Comparison of ENCODE assay signal across 8 mouse cellular contexts in the genomic region with DNA sequence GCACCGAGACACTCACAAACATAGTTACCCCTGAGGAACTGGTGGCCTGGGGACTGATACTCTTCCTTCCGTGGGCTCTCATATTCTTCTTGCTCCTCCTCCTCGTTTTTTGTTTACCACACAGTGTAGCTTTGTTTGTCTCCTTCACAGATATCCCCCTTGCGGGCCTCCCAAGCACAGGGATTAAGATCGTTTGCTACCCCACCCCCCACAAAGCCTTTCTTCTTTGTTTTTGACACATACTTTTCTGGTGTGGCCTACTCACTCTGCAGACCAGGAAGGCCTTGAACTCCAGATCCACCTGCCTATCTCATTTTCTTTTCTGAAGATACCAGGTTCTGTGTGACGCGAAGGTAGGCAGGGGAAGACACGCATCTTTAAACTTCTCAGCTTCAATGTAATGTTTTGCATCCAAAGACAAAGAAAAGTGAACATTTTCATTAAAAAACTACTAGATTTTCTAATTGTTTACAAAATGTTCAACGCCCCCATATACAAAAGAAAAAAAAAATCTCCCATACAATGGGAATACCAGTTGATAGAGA. TPM values are rescaled to one million over a fixed set of nuclear protein-coding genes. Genes with fewer than 3 reads are reported as not detected.
A peak's percentile ranks its signal among the peaks of the same experiment; 100 is the strongest.
DNase-seq lines count a peak whose midpoint lies in the region; ATAC-seq and TF ChIP-seq lines count a peak whose summit lies in the region.

No protein-coding gene starts in this region.

- peaks cover 33% of the 10 kb centered on the region for H3K27me3 ChIP-seq in heart, embryonic 13.5 days (replicated peaks)
- H3K27me3 ChIP-seq in E14TG2a.4 (ENCODE audit: insufficient read depth, low read length), result 0 out of 2 replicates have a peak, but pooled peaks cover 6% of the 10 kb centered on the region
- H3K27me3 ChIP-seq in forebrain, embryonic 16.5 days (replicated peaks; ENCODE audit: control insufficient read depth, insufficient read depth, low read length), result peaks cover 25% of the 10 kb centered on the region
- peaks cover 24% of the 10 kb centered on the region for H3K27me3 ChIP-seq in liver, embryonic 16.5 days (ENCODE audit: control insufficient read depth, insufficient read depth, low read depth, low read length)

- no peak for TF ChIP-seq CTCF in E14TG2a.4 (conservative IDR thresholded peaks at IDR 0.05; ENCODE audit: low read length)

- peaks cover 20% of the 10 kb centered on the region for H3K4me1 ChIP-seq in heart, embryonic 13.5 days
- H3K4me1 ChIP-seq in E14TG2a.4 (replicated peaks; ENCODE audit: low read depth, low read length), result peaks cover 75% of the 10 kb centered on the region
- H3K4me1 ChIP-seq in forebrain, embryonic 16.5 days (replicated peaks; ENCODE audit: control insufficient read depth, insufficient read depth, low read length), result peaks cover 8% of the 10 kb centered on the region; the same call in 1 of the 2 replicates
- peaks cover 24% of the 10 kb centered on the region for H3K4me1 ChIP-seq in liver, embryonic 16.5 days (ENCODE audit: control insufficient read depth, low read depth, low read length)

- H3K4me2 ChIP-seq in heart, embryonic 13.5 days, result peak overlapping the region; percentile 82
- peak overlapping the region; percentile 75 for H3K4me2 ChIP-seq in forebrain, embryonic 16.5 days (ENCODE audit: low read length)
- peak overlapping the region; percentile 81 for H3K4me2 ChIP-seq in liver, embryonic 16.5 days (ENCODE audit: low read depth, low read length)

- no peak for DNase-seq in heart, postnatal 4 days
- no peak for DNase-seq in ovary, postnatal 10 days (ENCODE audit: low spot score)
- DNase-seq in cerebellum, adult 11-12 months, result no peak

- no peak overlapping the region for H3K27ac ChIP-seq in heart, embryonic 13.5 days (replicated peaks)
- H3K27ac ChIP-seq in forebrain, embryonic 16.5 days (ENCODE audit: low read length), result no peak overlapping the region
- H3K27ac ChIP-seq in liver, embryonic 16.5 days (ENCODE audit: low read length), result no peak overlapping the region

- no peaks in the 10 kb centered on the region for H3K36me3 ChIP-seq in heart, embryonic 13.5 days
- peaks cover 8% of the 10 kb centered on the region for H3K36me3 ChIP-seq in E14TG2a.4 (ENCODE audit: insufficient read depth, low read length)
- H3K36me3 ChIP-seq in forebrain, embryonic 16.5 days (ENCODE audit: control insufficient read depth, insufficient read depth), result no peaks in the 10 kb centered on the region
- no peaks in the 10 kb centered on the region for H3K36me3 ChIP-seq in liver, embryonic 16.5 days (ENCODE audit: control insufficient read depth, insufficient read depth)

- no peak for ATAC-seq in heart, embryonic 13.5 days (ENCODE audit: extremely low read depth, insufficient number of reproducible peaks, low FRiP score, low TSS enrichment)
- ATAC-seq in forebrain, embryonic 16.5 days, result no peak
- ATAC-seq in liver, embryonic 16.5 days (ENCODE audit: low read depth), result no peak
- ATAC-seq in megakaryocyte-erythroid progenitor cell, adult 5-6 weeks (replicated peaks; ENCODE audit: low FRiP score, low TSS enrichment, poor library complexity, severe bottlenecking), result no peak

- WGBS in heart, embryonic 13.5 days, result 59% methylated on average over 9 of the region's 9 CpGs
- 38% methylated on average over 9 of the region's 9 CpGs for WGBS in forebrain, embryonic 16.5 days
- WGBS in liver, embryonic 16.5 days (ENCODE audit: insufficient replicate concordance), result 40% methylated on average over 9 of the region's 9 CpGs

- H3K9ac ChIP-seq in heart, embryonic 13.5 days, result peak overlapping the region; percentile 94; the same call in 1 of the 2 replicates
- H3K9ac ChIP-seq in forebrain, embryonic 16.5 days (replicated peaks; ENCODE audit: low read depth, low read length), result no peak overlapping the region
- H3K9ac ChIP-seq in liver, embryonic 16.5 days (ENCODE audit: low read depth, low read length), result peak overlapping the region; percentile 77; the same call in 1 of the 2 replicates

- peak overlapping the region; percentile 81 for H3K4me3 ChIP-seq in heart, embryonic 13.5 days
- H3K4me3 ChIP-seq in E14TG2a.4 (replicated peaks; ENCODE audit: low read length), result peak overlapping the region; percentile 89
- peak overlapping the region; percentile 70 for H3K4me3 ChIP-seq in forebrain, embryonic 16.5 days (replicated peaks; ENCODE audit: low read length)
- H3K4me3 ChIP-seq in liver, embryonic 16.5 days (ENCODE audit: low read depth, low read length), result peak overlapping the region; percentile 74

- no peaks in the 10 kb centered on the region for H3K9me3 ChIP-seq in heart, embryonic 13.5 days
- H3K9me3 ChIP-seq in E14TG2a.4 (ENCODE audit: low read length), result no peaks in the 10 kb centered on the region
- no peaks in the 10 kb centered on the region for H3K9me3 ChIP-seq in forebrain, embryonic 16.5 days (ENCODE audit: control insufficient read depth, low read length)
- H3K9me3 ChIP-seq in liver, embryonic 16.5 days (replicated peaks; ENCODE audit: control insufficient read depth, low read length), result no peaks in the 10 kb centered on the region

RNA-seq across cellular contexts. Expression of gene BC107364, which starts 38.5 kb away (rescaled TPM):
- polyA plus RNA-seq in heart, embryonic 13.5 days (2015; fragmentation: Nextera tagmentation; extraction: Ambion mirVana), result 0.68 and 0.78 TPM in 2 replicates
- total RNA-seq in heart, postnatal 4 days (2021), result under 1 TPM in 1 of 2 experiments, not detected in 1; 0.50 TPM
- not detected in 2 replicates for polyA plus RNA-seq in forebrain, embryonic 16.5 days (2015; fragmentation: Nextera tagmentation; extraction: Ambion mirVana)
- polyA plus RNA-seq in liver, embryonic 16.5 days (2015; fragmentation: Nextera tagmentation; extraction: Ambion mirVana), result not detected in 2 replicates
- not detected in 2 replicates for total RNA-seq in megakaryocyte-erythroid progenitor cell, adult 5-6 weeks (2014; fragmentation: Nextera tagmentation)
- not detected in 2 replicates for total RNA-seq in megakaryocyte-erythroid progenitor cell, adult 5-6 weeks (2017)
